Mouse (Mus musculus) gastrocnemius, postnatal 4 days (tissue): ENCODE measurements at regions not wholly inside any gene's neighbourhood (a gene's known extent, or its start where the extent isn't known, plus 50 kb on each side); places are given as distances from the start of the nearest gene placed in this dataset.

Source experiments
- DNase-seq, 2 experiments: peaks; one replicate each; pipeline ENCODE4 v3.0.0; 2021 to 2022; ENCODE audit warnings: low spot score in 2 of 2, mixed read lengths in 2 of 2

DNA sequence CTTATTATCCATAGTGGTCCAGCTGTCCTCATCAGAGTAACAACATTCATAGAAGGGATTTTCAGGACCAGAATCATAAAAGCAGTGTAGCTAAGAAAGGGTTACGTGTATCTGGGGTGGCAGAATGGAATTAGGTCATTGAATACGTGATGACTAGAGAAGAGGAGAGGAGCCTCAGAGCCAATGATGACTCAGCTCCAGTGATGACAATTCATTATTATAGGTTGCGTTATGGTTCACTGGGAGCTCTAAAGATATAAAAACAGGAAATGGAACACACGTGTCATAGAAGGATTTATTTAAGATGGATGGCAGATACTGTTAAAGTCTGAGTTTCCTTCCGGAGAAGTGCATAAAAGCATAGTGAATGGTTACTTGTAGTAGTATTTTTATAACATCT lies 291.6 kb downstream of the Isl1 start:
- no peak for DNase-seq

DNA sequence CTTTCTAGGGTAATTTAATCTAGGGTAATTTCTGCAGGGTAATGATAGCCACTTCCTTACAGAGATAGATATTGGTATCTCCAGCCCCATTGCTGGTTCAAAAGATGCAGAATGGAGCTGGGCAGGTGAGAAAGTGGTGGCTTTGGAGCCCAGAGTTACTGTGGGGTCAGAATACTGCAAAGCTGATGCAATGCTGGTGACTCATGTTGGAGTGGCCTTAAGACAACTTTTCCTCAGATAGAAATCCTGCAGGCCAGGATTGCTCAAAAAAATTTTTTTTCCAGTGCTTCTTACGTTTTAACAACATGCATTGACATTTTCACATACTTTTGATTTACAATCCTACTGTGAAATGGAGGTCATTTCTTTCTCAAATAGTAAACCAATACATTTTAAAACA lies 305.8 kb downstream of the Isl1 start:
- DNase-seq: no peak

DNA sequence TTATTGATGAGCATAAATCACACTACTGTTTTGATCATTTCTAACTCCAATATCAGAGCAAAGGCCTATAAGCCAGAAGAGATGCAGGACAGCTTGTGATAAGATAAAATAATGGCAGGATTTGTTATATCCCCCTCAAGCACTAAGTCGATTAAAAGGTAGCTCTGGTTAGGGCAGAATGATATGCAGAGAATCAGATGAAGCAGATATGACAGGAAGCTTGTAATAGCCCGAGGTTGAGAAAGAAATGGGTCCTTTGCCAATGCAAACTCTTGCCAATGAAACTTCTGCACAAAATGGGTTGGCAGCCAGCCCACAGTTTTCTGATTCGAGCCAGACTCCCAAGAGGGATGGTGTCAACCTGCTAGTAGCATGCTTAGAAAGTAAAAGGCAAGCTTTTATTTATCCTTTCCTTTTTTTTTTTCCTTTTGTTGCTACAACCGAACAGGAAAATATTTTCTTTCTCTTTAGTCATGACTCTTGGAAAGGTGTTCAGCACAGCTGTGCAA lies 307.0 kb downstream of the Isl1 start:
- peak; percentile 22 to 55 for DNase-seq

DNA sequence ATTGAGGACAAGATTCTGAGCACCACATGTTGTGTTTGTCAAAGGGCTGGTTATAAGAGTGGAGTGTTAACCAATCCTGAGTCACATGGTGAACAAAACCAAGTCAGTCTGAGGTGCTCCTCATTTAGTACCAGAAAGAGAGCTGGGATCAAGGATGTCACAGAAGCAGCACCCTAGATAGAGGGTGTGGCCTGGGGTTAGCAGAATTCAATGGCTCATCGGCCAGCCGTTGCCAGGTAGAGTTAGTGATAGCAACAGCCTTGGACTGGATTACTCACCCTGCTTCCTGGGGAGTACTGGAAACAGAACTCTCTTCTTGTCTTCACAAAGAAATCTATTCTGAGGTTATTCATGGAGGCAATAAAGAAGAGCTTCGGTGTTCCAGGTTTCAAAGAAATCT lies 318.9 kb downstream of the Isl1 start:
- DNase-seq: no peak

DNA sequence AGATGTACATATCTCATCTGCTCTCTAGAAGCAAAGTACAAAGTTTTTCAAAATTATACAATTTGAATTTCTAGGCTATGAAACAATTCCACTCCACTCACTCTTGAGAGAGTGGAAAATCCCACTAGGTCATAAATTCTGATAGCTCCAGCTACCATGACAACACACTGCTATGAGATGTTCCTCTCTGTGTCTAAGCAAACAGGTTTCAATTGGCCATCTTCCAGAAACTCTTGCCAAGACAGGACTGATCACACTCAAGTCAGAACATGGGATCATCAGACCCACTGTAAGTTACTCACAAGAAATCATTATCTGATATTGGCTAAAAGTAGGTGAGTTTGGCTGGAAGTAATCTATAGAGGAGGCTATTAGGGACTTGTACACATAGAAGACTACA lies 320.4 kb downstream of the Isl1 start:
- no peak for DNase-seq

DNA sequence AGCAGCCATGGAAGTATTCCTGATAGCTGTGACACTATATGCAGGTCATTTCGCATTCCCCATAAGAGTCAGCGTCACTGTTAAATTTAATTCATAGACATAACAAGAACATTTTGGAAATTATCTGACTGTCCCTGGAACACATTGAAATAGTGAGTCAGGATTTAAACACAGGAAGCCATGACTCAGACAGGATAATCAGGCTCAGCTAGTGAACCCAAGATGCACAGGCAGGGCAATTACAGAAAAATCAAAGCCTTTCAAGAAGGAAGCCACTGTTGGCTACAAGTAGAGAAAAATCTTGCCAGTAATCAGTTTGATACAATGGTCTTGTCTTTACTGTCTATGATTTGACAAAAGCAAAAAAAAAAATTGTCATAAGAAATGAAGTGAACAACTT lies 323.2 kb downstream of the Isl1 start:
- DNase-seq: no peak

DNA sequence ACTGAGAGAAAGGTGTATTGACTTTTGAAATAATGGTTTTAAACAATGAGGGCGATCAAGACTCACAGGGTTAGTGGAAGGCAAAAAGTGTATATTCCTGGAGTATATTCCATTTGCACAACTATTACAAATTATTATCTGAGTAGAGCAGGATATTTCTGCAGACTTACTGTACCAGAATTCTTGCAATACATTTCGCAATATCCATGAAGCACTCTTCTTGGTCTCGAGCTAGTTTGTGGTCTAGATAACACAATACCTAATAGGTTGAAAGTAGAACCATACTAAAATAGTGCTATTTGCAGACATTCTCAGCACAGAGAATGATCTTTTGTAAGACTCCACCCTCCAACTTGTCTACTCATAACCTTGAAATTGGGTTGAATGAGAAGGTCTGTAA lies 323.8 kb downstream of the Isl1 start:
- no peak for DNase-seq

DNA sequence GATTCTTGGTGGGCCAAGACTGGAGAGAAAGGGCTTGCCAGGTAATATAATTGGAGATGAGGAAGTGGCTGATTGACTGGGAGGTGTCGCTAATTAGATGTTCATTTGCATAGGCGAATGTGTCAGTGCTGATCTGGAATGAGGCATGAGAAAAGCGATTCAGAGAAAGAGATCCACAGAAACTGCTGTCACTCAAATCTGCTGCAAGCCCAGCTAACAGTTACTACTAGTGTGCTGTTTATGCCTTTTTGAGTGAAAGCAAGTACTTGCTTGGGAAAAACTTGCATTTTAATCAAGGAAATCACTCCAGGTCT lies 331.6 kb downstream of the Isl1 start:
- no peak for DNase-seq

DNA sequence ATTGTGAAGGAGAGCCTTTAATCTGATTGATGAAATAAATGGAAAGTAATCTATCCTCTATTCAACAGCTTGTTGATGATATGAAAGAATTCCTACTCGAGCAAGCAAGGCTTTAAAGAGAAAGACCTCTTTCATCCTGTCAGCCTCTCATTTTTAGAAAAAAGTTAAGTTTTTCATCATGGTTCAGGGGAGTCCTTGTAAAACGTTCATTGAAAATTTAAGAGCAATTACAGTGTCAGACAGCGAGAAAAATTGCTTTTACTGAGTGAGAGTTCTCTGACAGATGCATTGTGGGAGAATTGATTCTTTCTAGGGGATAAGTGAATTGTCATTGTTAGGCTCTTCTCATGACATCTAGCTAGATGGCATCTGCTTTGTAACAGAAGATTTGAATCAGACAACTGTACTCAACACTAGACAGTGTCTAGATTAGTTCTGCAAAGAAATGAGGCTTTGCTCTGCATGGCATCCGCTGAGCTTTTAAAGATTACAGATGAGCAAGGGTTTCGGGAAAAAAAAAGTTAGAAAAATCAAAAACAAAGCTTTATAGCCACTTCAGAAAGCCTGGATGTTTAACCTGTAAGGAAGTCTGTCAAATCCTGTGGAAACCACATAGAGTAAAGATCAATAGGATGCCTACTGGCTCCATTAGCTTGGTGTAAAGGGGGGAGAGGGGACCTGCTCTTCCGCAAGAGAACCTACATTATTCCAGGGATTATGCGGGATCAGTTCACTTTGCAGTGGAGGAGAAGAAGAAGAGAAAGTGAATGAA lies 332.2 kb downstream of the Isl1 start:
- no peak for DNase-seq
